Mouse (Mus musculus) kidney, postnatal 0 days (tissue): Measurements from ENCODE around the gene Mylk. TPM values are rescaled to one million over a fixed set of nuclear protein-coding genes. Genes with fewer than 3 reads are reported as not detected.

ENCODE experiments used
- ATAC-seq: fragments of 200-750 bp; cut with Nextera tagmentation; replicated peaks from 2 replicates; pipeline ENCODE4 v1.8.0; 2017; ENCODE audit warnings: low read depth, moderate number of reproducible peaks, moderate TSS enrichment, moderate library complexity; ENCODE audit not compliant: low FRiP score
- DNase-seq: peaks from one replicate; pipeline ENCODE4 v3.0.0-alpha.2; 2016; ENCODE audit warnings: low spot score
- H3K27ac ChIP-seq: fragments of 300-500 bp; sonication (generic); 2 replicates; pipeline ENCODE4 v1.5.1; 2014; ENCODE audit warnings: mild to moderate bottlenecking
- H3K27me3 ChIP-seq: fragments of 300-500 bp; sonication (generic); 2 replicates; pipeline ENCODE4 v1.6.1; 2014; ENCODE audit warnings: low read length, mixed read lengths; ENCODE audit not compliant: insufficient read depth
- H3K36me3 ChIP-seq: fragments of 300-500 bp; sonication (generic); 2 replicates; pipeline ENCODE4 v1.6.1; 2014; ENCODE audit warnings: low read length, mixed read lengths; ENCODE audit not compliant: insufficient read depth
- H3K4me1 ChIP-seq: fragments of 300-500 bp; sonication (generic); replicated peaks from 2 replicates; pipeline ENCODE4 v1.6.1; 2014; ENCODE audit warnings: antibody characterized with exemption, low read length, mixed read lengths; ENCODE audit not compliant: insufficient read depth
- H3K4me2 ChIP-seq: fragments of 300-500 bp; sonication (generic); 2 replicates; pipeline ENCODE4 v1.6.1; 2014; ENCODE audit warnings: mild to moderate bottlenecking, low read length, moderate library complexity, mixed read lengths
- H3K4me3 ChIP-seq: fragments of 300-500 bp; sonication (generic); replicated peaks from 2 replicates; pipeline ENCODE4 v1.5.1; 2014; ENCODE audit warnings: low read depth, low read length
- H3K9ac ChIP-seq: fragments of 300-500 bp; sonication (generic); 2 replicates; pipeline ENCODE4 v1.6.1; 2014; ENCODE audit warnings: low read depth, low read length
- H3K9me3 ChIP-seq: fragments of 300-500 bp; sonication (generic); replicated peaks from 2 replicates; pipeline ENCODE4 v1.6.1; 2016; ENCODE audit warnings: low read length, inconsistent platforms, mixed read lengths
- CTCF ChIP-seq: IDR thresholded peaks from 2 replicates; pipeline ENCODE4 v1.5.1; 2016; ENCODE audit warnings: antibody characterized with exemption, low read depth, mild to moderate bottlenecking, moderate library complexity
- WGBS: fragments of 180-500 bp; shearing (Covaris S2); extraction: QIAGEN DNeasy Blood & Tissue Kit; methylation state at CpG from one replicate; pipeline ENCODE4 v1.1.7; 2014; 5-methylcytosine and 5-hydroxymethylcytosine counted together
- polyA plus RNA-seq: library from polyadenylated mRNA; unstranded; fragments of >200 nt; fragmentation: Nextera tagmentation; extraction: Ambion mirVana; gene quantifications from 2 replicates; pipeline ENCODE4 v1.2.1, GENCODE M21; 2015

Mylk gene
- polyA plus RNA-seq, 1 experiment from 2014 or later, result 68.5 TPM

DNA sequence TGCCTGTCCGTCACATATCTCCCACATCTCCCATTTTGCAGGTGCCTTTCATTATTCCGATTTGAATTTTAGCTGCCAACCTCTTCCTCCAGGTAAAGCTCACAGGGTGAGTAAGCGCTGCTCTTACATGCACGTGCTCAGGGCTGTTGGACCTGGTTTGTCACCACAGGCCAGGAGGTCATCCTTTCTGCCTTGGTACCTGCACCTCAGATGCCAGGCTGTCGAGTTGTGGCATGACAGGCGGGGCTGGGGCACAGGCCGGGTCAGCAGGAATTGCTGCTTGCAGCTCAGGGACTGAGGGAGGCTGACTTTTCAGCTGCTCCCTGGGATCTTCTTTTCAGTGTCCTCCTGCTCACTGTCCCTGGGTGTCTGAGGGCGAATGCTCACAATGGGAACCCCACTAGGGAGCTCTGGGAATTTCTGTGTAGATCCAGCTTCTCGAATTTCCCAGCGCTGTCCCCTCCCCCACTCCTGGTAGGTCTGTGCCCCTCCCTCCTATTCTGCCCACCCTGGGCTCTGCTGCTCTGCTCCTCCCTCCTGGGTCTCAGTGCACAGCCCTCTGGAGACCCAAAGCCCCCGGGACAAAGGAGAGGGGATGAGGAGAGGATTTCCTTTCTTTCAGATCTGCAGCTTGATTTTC is 3.2 kb downstream of the Mylk start:
- WGBS, result 31% methylated on average over 11 of the region's 11 CpGs
- ATAC-seq (no peak), DNase-seq (no peak)
- H3K4me3 ChIP-seq, result no peak overlapping the region
- H3K27ac ChIP-seq, result no peak overlapping the region
- peaks cover 4% of the 10 kb centered on the region; the same call in 1 of the 2 replicates for H3K4me1 ChIP-seq
- H3K9me3 ChIP-seq, result no peaks in the 10 kb centered on the region
- no peaks in the 10 kb centered on the region for H3K27me3 ChIP-seq
- H3K4me2 ChIP-seq, result no peak overlapping the region
- H3K9ac ChIP-seq, result no peak overlapping the region
- H3K36me3 ChIP-seq, result no peaks in the 10 kb centered on the region
- no peak for TF ChIP-seq CTCF

DNA sequence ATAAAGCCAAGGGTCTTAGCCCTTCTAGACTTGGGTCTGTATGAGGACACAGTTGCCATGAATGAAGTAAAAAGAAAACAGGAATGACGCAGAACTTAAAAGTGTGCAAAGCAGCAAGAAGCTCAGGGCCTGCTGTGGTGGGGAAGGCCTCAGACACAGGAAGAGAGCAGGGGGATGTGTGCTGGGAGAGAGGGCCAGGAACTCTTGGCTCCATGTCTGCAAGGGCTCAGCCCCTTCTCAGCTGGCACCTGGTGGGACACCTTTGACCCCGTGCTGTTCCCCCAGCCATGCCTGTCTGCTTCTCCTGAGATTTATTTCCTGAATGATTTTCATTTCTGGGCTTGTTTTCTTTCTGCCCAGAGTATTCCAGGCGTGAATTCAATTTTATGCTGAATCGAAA is 4.5 kb downstream of the Mylk start:
- H3K4me3 ChIP-seq, result no peak overlapping the region
- H3K9ac ChIP-seq, result no peak overlapping the region
- H3K4me2 ChIP-seq, result no peak overlapping the region
- no peaks in the 10 kb centered on the region for H3K27me3 ChIP-seq
- DNase-seq, result no peak
- no peaks in the 10 kb centered on the region for H3K36me3 ChIP-seq
- peaks cover 4% of the 10 kb centered on the region; the same call in 1 of the 2 replicates for H3K4me1 ChIP-seq
- no peak for TF ChIP-seq CTCF
- WGBS, result 59% methylated on average over 4 of the region's 4 CpGs
- no peaks in the 10 kb centered on the region for H3K9me3 ChIP-seq
- H3K27ac ChIP-seq, result no peak overlapping the region
- ATAC-seq, result no peak

DNA sequence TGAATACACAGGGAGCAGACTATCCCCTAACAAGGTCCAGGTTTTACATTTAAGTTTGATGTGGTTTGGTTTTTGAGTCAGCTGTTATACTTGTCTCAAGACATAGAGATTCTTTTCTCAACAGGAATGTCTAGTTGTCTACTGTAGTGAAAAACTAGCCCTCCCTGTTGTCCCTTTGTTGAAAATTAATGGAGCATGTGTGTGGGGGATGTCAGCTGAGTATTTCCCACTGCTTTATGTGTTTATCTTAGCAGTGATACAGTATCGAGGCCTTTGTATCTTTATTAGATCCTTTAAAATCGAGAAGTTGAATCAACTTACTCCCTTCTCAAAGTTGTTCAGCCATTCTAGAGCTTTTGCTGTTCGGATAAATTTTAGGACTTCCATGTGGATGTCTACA is 7.0 kb downstream of the Mylk start:
- 23% methylated on average over 3 of the region's 3 CpGs for WGBS
- H3K36me3 ChIP-seq, result no peaks in the 10 kb centered on the region
- peaks cover 8% of the 10 kb centered on the region; the same call in 1 of the 2 replicates for H3K4me1 ChIP-seq
- H3K9me3 ChIP-seq, result no peaks in the 10 kb centered on the region
- TF ChIP-seq CTCF, result no peak
- DNase-seq, result peak; percentile 86
- peak; percentile 49; the same call in 1 of the 2 replicates for ATAC-seq
- no peak overlapping the region for H3K9ac ChIP-seq
- no peaks in the 10 kb centered on the region for H3K27me3 ChIP-seq
- no peak overlapping the region for H3K27ac ChIP-seq
- no peak overlapping the region for H3K4me3 ChIP-seq
- no peak overlapping the region for H3K4me2 ChIP-seq

DNA sequence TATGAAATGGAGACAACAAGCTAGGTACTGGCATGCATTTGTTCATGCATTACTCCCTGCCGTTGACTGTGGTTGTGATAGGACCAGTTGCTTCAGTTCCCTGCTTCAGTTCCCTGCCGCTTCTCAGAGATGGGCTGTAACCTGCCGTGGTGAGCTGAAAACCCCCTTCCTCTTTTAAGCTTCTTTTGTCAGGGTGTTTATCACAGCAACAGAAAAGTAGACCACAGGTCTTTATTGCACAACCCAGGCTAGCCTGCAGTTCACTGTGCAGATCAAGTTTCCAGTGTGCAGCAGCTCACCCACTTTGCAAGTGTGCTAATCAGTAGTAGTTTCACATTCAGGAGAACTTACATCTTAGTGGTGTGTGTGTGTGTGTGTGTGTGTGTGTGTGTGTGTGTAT is 8.0 kb downstream of the Mylk start:
- TF ChIP-seq CTCF, result no peak
- DNase-seq (no peak), ATAC-seq (no peak)
- Histone ChIP-seq H3K9me3 (no peaks in the 10 kb centered on the region), H3K9ac (no peak overlapping the region), H3K4me2 (no peak overlapping the region), H3K27ac (no peak overlapping the region), H3K4me1 (peaks cover 11% of the 10 kb centered on the region; the same call in 1 of the 2 replicates), H3K36me3 (no peaks in the 10 kb centered on the region), H3K27me3 (no peaks in the 10 kb centered on the region), H3K4me3 (no peak overlapping the region)
- 84% methylated on average over 3 of the region's 3 CpGs for WGBS

DNA sequence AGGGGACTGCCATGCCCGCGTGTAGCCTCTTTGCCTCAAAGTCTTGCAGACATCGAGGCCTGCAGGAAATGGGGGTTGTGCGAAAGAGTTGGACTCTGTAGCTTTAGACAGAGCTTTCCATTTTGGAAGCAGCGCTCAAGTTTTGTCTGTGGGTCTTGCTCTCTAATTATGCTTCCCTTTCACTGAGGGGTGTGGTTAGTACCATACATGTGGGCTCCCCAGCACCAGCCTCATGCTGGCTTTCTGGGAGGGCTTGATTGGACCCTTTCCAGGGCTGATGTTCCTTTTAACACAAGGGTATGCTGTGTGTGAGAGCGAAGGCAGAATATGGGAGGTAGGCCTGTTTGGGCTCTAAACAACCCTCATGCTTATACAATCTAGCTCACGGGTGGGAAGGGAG is 12.0 kb downstream of the Mylk start:
- no peak for DNase-seq
- no peaks in the 10 kb centered on the region for H3K36me3 ChIP-seq
- no peak overlapping the region for H3K9ac ChIP-seq
- no peak for ATAC-seq
- H3K4me2 ChIP-seq, result no peak overlapping the region
- no peak overlapping the region for H3K27ac ChIP-seq
- peaks cover 7% of the 10 kb centered on the region; the same call in 1 of the 2 replicates for H3K4me1 ChIP-seq
- H3K4me3 ChIP-seq, result no peak overlapping the region
- no peaks in the 10 kb centered on the region for H3K9me3 ChIP-seq
- 69% methylated on average over 7 of the region's 7 CpGs for WGBS
- no peak for TF ChIP-seq CTCF
- no peaks in the 10 kb centered on the region for H3K27me3 ChIP-seq

DNA sequence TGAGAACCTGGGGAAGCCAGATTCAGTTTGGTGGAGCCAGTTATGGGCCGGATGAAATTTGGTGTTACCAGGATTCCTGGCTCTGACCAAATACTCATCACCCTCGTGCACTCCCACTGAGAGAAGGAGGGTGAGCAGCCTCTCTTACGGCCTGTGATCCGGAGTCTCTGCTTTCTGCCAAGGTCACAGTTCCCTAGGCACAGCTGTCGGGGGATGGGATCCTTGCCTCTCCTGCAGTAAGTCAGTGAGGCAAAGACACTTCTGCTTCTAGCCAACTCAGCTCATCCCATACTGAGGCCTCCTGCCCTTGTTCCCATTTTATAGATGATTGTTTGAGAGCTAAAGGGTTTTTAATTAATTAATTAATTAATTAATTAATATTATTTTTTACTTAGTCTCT is 13.2 kb downstream of the Mylk start:
- Histone ChIP-seq H3K4me1 (peaks cover 7% of the 10 kb centered on the region; the same call in 1 of the 2 replicates), H3K36me3 (no peaks in the 10 kb centered on the region)

More for the DNA sequence above, 13.2 kb downstream of the Mylk start:
- H3K9ac ChIP-seq, result no peak overlapping the region
- no peak for TF ChIP-seq CTCF
- no peak overlapping the region for H3K4me2 ChIP-seq
- H3K27ac ChIP-seq, result no peak overlapping the region
- peak; percentile 68 for ATAC-seq
- H3K9me3 ChIP-seq, result no peaks in the 10 kb centered on the region
- no peak overlapping the region for H3K4me3 ChIP-seq
- DNase-seq, result peak; percentile 54
- 41% methylated on average over 5 of the region's 5 CpGs for WGBS
- H3K27me3 ChIP-seq, result no peaks in the 10 kb centered on the region
